Mouse (Mus musculus) layer of hippocampus, adult 9-10 months (tissue): Measurements from ENCODE around the gene Frat1.
"Not testable (repeated sequence)": the region's sequence is repeated elsewhere in the genome, so short reads cannot be mapped to it uniquely, and the experiment has no call there.

Source experiments
- DNase-seq: peaks from one replicate; pipeline ENCODE4 v3.0.0; 2022; ENCODE audit warnings: low spot score

The Frat1 gene

GRCm38 (mm10) chr19:41844345-41844744 is 14.6 kb downstream of the Frat1 start:
- DNase-seq, result no peak

DNA sequence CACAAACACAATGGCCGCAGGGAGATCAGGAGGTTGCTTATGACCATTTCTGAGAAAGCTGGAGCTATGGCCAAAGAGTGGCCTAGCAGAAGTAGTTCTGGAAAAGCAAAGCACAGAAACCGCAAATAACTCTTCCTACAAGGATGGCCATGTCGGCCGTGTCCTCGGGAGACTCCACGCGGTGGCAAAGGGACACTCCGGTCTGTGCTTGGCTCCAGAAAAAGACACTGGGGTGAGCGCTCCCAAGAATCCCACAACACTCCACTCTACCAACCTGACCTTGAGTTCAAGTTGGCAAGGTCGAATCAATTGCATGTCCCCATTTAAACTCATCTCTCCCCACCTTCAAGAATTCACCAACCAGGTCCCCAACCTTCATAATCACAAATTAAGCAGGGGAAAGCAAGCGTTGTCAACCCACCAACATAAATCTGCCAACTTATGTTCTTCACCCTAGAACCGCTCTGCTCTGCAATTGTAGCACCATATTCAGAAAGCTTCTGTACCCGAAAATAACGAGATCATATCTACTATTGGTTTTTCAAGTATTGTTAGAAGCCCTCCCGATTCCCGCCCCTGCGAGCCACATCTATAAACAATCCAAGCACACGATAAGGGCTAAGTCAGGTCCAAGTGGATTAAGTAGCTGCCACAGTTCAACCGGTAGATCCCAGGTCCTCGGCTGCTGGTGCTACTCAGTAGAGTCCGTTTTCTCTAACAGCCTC is 16.8 kb downstream of the Frat1 start:
- DNase-seq, result no peak

- DNase-seq, result no peak
These were observed 17.4 kb downstream of the Frat1 start for GRCm38 (mm10) chr19:41847091-41847581.

GRCm38 (mm10) chr19:41847614-41847991 is 17.8 kb downstream of the Frat1 start:
- DNase-seq, result not testable (repeated sequence)

DNA sequence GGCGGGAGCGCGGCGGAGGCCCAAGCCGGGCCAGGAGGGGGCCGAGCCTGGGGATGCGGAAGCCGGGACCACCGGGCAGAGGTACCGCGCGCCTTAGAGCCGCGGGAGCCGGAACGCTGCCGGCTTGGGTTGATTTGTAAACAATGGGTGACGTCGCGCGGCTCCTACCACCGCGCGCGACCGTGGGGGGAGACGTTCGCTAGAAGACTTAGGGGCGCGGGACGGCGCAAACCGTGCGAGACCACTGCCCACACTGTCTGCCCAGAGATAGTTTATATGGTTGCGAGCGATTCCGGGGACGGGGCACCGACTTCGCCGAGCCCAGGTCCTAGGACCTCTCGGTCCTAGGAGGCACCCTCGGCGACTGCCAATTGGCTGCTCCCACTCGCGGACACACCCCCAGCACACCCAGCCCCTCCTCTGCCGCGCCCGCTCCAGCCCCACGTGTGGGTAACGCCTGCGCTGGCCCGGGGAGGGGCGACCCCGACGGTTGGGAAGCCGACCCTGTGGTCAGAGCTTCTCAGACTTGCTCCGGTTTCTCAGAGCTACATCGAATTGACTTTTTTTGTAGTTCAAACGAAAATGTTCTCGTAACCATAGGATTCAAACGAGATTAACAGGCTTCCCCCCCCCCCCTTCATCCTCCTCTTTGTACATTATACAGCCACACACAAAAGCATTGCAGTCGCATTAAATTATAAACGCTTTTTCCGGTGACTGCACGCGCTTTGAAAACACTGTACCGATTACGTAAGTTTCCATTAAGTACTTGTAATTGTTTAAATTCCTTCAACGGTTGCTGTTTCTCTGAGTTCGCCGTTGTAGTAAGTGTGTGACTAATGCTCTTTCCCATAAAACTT is 18.5 kb downstream of the Frat1 start, which contains the start of gene Frat2:
TSS of gene Frat2 (minus strand) at position 141 of the 860 bp plus-strand sequence.
- DNase-seq, result peak; percentile 68

GRCm38 (mm10) chr19:41850021-41850718 is 20.4 kb downstream of the Frat1 start:
- no peak for DNase-seq

DNA sequence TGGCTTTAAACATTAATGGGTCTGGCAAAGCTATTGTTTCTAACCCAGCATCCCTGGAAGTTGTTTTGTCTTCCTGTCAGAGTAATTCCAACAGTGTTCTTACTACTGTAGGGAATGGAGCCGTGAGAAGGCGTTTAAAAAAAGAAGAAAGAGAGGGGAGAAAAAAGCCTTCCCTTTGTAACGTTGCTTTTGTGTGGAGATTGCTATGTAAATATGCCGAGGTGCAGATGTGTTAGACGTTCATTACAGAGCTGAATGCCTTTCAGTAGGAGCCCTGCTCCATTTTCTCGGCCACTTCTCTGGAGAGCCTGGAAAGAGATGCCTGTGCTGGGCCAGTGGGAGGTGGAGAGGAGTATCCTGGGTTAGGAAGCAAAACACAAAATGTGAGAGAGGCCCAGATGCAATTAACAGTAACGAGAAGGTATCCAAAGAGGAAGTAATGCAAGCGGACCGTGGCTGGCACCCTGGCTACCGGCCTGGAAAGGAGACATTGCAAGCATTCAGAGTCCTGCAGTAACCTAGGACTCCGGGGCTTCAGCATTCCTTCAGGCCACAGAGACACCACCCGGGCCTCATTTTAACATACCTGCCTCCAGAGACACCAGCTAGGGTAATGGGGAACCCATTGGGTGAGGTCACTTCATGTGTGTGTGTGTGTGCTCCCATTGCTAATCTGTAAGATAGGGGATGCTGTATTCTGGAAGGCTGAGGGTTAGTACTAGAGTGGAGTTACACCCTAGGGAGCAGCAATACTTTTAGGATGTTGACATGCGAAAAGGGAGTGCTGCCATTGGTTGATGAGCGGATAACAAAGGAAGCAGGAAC is 21.2 kb downstream of the Frat1 start:
- no peak for DNase-seq

GRCm38 (mm10) chr19:41852423-41852822 is 22.7 kb downstream of the Frat1 start:
- DNase-seq, result no peak

- DNase-seq, result no peak
These were observed 27.5 kb downstream of the Frat1 start for GRCm38 (mm10) chr19:41857086-41857762.

DNA sequence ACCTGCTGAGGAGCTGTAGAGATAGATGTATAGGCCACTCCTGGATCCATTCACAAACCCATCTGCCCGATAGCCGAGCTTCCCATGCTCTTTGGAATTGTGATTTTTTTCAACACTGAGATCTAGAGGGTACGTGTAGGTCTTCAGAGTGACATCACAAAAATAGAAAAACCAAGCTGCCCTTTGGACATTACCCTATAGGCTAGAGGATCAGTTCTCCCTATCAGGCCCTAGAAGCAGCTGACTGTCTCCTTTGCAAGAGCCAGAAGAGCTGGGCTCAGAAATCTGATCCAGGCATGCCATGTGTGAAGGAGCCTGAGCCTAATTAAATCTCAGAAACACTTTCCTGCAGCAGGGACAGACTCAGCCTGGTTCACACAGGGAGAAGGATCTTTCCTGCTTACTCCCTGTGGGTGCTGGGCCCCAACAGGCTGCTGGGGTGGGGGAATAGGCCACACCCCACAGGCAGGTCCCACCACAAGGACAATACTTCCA is 28.1 kb downstream of the Frat1 start:
- DNase-seq, result no peak

DNA sequence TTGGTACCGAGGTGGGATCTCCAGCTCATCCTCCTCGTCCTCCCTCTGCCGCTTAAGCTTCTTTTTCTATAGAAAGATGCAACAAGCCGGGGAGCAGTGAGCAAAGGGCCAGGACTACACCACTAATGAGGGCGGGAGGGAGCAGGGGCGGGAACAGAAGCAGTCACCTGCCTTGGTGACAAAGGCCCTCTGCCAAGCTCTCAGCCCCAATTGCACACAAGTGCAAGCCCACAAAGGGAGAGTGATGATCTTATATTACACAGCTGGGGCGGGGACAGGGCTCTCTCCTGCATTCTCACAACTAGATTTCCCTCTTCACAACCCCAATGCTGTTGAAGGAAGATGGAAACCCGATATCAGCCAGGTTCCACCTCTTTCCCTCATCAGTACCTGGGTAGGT is 36.9 kb downstream of the Frat1 start:
- no peak for DNase-seq

DNA sequence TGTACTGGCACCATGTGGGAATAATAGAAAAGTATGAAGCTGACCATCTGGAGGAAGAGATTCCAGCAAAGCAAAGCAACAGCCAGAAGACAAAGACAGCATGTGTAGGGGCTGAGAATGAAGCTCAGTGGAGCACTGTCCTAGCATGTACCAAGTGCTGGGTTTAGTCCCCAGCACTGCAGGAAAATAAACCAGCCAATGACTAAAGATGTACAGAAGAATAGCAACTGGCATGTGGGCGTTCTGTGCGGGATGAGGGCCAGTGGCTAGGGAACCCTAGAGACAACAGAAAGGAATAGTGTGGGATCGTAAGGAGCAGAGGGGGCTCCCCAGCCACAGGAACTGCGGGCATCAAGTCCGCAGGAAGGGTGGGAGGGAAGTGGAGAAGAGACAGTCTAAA is 39.5 kb downstream of the Frat1 start:
- DNase-seq, result no peak

DNA sequence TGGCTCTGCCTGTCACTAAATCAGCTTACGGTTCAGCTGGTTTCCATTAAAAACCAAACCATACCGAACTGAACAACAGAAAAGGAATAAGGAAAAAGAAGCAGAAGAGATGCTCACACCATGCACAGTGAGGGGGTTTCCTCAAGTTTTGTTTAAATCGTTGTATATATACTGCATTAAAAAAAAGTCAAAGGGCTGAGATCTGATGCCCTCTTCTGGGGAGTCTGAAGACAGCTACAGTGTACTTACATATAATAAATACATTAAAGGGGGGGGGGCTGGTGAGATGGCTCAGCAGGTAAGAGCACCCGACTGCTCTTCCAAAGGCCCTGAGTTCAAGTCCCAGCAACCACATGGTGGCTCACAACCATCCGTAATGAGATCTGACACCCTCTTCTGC is 40.2 kb downstream of the Frat1 start:
- not testable (repeated sequence) for DNase-seq

- peak; percentile 13 for DNase-seq
These were observed 42.5 kb downstream of the Frat1 start for GRCm38 (mm10) chr19:41872285-41872684.

DNA sequence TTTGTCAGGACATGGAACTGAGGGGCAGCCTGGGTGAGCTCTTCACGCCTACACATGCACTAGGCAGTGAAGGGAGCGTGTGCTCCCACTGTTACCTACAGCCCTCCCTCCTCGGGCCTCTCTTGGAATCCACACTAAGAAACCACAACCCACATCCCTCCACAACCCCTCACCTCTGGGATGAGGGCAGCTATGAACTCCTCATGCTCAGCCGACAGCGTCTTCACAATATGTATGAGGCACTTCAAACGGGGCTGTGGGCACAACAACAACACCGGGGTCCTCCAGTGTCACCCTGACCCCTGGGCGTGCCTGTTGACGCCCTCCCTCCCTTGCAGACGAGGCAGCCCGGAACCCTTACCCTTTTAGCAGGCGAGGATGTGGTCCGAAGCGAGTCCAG is 44.6 kb downstream of the Frat1 start:
- no peak for DNase-seq

GRCm38 (mm10) chr19:41881842-41882241 is 52.1 kb downstream of the Frat1 start:
- DNase-seq, result no peak
